Mouse (Mus musculus) naive thymus-derived CD4-positive, alpha-beta T cell, adult 2 months (primary cell): ENCODE results near the gene Ptprd.
"Not testable (repeated sequence)": the region's sequence is repeated elsewhere in the genome, so short reads cannot be mapped to it uniquely, and the experiment has no call there.

ENCODE experiments used
- DNase-seq: peaks from one replicate; pipeline ENCODE4 v3.0.0-alpha.2; 2011; ENCODE audit warnings: low read depth

Gene Ptprd

DNA sequence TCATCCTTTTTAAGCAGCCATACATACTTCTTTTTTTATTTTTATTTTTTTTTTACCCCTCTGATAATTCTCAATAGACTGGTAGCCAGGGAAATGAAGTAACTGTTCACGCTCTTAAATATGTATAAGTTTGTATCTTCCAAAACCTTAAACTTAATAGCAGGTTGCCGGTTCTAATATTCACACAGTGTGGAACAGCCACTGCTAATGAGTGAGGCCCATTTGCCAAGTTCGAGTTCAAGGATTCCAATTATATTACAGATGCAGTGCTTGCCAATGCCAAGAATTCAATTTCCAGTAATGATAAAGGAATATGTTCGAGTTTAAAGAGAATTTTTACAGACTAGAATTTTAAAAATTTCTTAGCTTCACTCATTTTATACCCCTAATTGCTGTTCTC, 322.3 kb downstream of the Ptprd start:
- no peak for DNase-seq

DNA sequence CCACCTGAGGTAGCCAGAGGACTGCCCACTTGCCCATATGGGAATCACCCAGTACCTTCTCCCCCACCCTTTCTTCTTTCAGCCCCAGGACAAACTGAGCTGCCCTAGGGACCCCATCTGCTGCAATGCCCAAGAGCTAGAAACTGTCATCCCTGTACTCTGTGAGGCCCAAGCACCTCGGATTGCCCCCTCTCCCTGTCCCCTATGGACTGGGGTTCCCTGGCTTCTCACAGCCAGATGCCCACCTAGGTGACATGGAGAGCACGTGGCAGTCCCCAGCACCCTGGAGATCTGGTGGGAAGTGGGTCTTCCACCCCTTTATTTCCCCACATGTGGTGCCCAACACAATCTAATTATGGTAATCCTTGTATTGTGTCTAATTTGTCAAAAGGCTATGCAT, 331.5 kb downstream of the Ptprd start:
- no peak for DNase-seq

DNA sequence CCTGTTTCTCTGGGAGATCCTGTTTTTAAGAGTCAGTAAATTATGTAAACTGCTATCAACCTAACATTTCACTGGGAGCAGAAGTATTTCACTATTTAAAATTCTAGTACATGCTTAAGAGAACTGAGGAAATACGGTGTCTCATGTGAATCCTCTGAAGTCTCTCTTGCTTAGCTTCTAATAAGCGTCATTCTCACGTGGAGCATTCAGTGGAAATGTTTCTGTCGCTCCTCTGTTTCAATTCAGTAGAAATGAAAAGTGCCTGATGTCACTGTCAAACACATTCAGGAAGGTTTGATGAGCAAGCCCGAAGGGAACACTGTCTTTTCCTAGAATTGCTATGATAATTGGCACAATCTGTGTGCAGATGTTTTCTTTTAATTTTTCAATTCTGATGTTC, 350.5 kb downstream of the Ptprd start:
- DNase-seq, result no peak

DNA sequence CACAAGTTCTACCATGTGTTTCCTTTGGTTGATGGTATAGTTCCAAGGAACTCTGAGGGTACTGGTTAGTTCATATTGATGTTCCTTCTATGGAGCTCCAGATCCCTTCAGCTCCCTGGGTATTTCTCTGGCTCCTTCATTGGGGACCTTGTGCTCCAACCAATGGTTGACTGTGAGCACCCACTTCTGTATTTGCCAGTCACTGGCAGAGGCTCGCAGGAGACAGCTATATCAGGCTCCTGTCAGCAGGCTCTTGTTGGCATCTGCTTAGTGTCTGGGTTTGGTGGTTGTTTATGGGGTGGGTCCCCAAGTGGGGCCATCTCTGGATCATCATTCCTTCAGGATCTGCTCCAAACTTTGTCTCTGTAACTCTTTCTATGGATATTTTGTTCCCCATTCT, 414.4 kb downstream of the Ptprd start:
- DNase-seq, result not testable (repeated sequence)

DNA sequence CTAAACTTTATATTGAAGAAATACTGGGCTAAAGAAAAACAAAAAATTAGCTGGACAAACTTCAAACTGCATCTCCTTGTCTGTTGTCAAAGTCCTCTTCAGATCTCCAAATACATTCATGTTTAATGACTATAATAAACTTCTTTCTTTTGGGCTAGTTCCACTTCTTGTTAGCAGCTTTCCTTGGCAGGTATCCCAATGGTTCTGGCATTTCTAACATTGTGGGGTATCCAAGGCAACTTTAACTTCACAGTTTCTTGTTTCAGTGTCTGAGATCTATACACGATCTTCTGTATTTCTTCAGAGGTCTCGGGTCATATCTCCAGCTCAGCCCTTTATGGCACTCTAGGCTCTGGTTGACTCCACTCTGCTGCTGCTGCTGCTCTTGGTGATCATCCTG, 434.5 kb downstream of the Ptprd start:
- no peak for DNase-seq

DNA sequence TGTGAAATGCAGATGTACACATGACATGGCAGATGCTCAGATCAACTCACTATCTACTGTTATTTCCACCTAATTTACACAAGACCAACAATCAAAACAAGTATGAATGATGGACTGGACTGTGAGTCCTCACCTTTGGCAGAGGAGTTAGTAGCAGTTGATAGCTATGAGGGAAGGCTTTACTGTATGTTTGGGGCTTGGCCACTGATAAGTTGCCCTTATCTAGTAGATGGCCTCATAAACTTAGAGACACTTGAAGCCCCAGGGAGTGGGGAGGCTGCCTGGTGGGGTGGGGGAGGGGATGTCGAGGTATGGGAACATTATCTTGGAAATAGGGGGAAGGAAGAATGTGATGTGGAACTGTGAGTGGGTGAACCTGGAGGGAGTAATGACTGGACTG, 448.0 kb downstream of the Ptprd start:
- DNase-seq, result no peak

DNA sequence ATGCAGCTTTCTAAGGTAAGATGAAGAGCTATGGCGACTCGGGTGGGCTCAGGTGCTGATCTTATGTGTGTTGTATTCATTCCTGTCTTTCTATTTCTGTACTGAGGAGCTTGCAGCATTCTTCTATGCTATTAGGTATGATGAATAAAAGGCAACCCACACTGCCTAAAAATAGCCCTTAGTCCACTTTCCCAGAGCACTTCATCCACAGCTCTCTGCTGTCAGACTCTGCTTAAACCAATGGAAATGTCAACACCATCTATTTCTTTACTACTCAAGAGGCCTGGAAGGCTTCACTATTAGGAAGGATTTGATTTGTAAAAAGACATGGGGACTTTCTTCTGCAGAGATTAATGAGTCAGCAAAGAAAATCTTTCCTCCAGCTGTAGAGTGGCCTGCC, 468.4 kb downstream of the Ptprd start:
- DNase-seq, result no peak

DNA sequence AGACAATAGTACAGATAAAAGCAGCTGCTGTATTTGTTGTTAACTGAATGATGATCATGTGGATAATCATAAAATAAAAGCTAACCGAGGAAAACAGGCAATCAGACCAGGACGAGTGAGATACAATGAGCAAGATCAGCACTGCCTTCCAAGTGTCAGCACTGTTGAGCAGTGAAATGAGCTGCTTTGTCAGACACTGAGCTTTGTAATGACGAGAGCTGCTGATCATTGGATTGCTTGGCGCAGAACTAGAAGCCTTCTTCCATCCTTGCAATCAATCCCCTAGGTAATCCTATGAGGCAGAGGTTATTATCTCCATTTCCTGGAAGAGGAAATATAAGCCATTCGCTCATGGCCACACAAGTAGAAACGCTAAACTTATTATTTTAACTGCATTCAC, 489.9 kb downstream of the Ptprd start:
- no peak for DNase-seq

DNA sequence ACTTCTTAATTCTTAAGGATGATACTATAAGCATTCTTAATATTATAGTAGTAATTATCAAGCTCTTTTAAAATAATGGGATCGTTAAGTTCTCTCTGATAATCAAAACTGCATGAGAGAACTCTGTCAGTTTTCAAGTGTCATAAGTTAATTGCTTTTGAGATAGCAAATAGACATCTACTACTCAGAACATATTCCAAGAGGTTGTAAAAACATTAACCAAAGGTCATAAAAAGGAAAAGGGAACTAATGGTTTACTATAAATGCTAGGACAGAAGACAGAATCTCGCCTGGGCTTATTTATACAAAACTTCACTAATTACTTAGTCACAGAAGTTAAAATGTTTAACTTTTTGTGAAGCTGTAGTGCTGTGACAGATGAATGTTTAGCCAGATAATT, 494.0 kb downstream of the Ptprd start:
- DNase-seq, result no peak

DNA sequence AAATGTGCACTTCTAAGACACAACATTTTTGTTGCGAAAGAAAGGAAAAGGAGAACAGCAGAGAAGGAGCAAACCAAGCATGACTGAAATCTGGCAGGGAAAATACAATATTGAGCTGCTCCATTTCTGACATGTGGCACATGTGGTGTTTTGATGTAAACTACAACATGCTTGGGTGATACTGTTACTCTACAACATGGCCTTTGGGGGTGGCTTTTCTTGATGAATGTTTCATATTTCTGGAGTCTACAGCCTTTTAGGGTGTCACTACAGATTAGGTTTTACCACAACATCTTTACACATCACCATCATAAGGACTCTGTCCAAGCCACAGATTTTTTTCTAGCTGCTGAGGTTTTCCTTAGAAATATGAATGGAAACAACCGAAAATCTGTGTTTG, 501.5 kb downstream of the Ptprd start:
- DNase-seq, result no peak

DNA sequence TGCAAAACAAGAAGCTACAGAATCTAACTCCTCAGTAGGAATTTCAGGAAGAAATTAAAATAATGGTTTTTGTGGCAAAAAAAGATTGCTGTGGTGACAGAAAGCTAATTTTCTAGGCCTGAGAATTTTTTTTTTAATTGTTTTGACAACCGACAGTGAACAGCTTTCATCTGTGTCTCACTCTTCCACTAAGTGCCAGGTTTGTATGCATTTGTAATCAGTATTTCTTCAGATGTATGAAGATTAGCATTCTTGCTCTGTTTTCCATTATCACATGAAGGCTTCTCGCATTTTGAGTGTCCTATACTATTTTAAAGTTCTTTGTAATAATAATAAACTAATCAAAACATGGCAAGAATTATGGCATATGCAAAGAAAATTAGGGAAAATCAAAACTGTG, 513.5 kb downstream of the Ptprd start:
- DNase-seq, result no peak

DNA sequence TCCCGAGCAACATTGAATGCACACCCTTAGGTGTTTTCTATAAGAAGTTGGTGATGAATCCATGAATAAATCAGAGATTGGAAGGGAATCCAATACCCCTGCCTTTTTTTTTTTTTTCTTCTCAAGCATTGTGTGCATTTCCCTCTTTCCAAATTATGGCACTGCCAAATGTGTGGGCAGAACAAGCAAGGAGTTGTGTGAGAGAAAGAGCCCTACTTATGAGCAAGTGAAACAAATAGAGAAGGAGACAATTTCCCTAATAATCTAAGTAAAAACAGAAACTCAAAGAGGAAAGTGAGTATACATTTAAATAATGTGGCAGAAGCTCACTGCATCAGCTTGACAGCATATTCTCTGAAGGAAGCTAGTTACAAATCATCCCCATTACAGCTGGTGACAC, 536.0 kb downstream of the Ptprd start:
- no peak for DNase-seq

DNA sequence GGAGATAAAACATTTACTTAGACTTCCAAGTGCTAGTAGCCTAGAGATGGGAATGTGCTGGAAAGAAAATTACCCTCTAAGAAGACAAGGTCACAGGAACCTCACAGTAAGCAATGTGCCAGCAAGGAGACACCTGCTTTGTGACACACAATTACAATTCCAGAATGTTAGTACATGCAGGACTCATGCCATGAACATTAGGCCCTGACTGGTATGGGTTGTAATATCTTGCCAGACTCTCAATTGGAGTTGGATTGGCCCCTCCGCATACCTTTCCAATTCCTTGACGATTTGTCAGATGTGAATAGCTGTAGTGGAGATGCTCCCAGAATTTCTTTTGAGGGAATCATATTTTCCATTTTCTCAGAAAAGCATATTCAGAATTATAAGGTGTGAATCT, 547.0 kb downstream of the Ptprd start:
- DNase-seq, result no peak

DNA sequence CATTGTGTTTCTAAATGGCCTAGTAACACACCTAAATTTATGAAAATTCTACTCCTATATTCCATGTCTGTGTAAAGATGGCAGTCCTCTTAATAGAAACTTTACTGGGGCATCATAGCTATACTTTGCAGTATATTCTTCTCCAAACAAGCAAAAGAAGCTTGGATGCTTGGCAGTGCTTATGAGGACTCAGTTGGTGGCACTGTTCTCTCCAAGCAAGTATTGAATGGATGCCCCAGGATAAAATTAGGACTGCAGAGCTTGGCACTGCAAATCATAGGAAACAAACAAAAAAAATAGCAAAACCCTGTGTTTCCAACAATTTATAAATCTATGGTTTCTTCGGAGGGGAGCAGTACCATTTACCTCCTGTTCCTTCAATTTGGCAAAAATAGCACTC, 549.5 kb downstream of the Ptprd start:
- no peak for DNase-seq

DNA sequence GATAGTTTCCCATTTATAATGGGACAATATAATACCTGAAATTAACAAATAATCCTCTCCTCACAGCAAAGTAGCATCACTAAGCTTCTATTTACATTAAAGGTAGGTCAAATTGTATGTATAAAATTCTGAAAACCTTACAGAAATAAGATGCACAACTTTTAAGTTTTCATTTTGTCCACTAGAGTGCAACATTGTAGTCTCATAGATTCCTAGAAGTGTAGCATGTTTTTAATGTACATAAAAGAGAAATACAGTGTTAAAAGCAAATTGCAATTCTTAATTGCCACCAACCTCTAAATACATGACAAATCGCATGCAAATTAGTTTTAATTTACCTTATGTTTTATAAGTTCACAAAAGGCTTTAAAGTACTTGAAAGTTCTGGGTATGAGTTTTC, 556.1 kb downstream of the Ptprd start:
- no peak for DNase-seq

DNA sequence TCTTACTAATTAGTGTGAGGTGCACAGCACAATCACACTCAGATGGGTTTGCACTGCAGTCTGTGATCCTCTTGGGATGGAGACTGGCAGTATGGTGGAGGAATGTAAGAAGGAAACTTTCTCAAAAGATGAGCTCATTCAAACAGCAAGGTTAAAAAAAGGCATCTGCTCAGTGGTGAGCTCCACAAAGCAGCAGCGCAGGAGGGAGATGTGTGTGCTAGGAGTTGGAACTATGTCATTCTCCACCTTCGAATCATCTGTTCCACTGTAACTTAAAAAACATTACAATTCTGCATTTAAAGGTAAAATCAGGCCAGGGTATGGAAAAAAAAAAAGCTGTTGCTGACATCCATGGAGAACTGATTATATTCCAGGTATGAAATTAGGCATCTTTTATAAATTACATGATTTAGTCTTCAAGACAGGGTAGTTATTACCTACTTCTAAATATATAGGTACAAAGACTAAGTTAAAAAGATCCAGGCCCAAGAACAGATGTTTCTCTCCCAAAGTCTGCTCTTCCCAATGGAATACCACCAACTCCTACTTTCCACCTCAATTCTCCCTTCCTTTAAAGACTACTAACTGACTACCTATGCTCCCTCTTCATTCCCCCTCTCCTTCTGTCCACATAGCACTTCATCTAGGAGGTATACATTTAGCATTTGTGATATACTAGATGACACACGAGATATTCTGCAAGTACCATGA, 562.0 kb downstream of the Ptprd start:
- no peak for DNase-seq

DNA sequence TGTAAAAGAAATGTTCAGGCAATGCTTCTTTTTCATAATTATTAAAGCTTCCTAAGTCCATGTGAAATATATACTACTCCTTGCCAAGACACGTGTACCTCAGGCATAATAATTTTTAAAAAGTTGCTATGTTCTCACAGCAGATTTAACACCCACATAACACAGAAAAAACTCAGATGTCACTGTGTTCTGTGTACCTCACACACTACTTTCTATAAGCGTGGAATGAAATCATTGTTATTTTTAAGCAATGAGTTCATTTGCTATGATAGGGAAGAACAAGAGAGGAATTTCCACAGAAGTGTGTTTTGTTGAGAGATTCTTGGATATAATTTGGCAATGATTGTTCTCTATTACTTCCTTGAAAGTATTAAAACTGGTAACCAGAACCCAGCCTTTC, 562.9 kb downstream of the Ptprd start:
- no peak for DNase-seq

DNA sequence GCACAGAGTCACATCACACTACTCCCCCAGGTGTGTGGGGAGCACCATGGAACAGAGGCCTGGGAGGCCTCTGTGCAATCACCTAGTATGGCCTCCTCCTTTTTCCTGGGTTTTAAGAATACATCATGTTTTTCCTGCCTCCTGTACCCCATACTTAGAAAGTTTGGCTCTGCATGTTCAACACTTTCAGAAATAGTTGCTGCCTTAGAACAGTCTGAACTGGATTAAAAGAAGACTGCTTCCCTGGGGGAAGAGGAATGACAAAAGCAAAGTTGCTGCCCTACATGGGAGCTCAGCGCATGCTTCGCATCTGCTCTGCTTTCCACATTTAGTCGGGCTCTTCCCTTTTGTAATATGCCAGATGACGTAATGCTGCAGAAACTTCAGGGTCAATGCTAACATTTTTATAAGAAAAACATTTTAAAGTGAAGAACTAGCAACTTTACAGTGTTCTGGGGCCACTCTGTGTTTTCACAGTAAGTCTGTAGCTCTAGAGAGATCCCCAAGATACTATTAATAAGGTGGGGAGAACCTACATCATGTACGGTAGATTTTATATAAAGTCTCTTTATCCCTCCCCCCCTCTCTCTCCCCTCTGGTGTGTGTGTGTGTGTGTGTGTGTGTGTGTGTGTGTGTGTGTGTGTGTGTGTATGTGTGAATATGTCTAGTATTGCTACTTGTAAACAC, 564.2 kb downstream of the Ptprd start:
- DNase-seq, result no peak

DNA sequence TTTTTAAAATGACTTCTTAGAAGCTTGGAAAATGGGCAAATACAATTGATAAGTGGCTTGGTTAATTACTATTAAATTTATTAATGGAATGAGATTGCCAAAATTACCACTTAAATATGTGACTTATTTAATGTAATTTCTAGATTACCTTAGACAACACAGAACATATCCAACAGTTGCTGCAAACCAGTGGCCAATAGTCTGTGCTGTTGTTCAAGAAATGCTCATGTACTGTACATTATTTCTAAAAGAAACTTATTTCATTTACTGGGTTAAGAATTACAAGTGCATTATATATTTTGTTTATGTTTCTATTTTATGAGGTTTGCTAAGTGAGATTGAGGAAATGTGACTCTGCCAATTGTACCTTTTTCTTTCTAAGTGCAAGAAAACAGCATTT, 567.3 kb downstream of the Ptprd start:
- DNase-seq, result no peak

DNA sequence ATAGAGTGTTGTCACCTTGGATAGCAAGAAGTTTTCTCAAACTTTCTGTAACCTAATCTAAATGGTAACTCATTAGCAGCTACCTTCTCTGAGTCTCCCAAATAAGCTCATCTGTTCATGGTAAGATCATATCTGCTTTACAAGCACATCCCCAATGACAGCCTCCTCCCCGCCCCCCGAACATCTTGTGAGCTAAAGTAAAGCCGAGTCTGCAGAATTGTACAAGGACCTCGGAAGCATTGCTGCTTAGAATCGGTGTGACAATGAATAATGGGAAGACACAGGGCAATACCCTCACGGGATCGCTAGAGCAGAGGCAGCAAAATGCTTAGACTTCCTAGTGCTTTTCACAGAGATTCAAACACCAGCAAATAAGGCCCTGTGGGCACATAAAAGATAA, 571.7 kb downstream of the Ptprd start:
- DNase-seq, result no peak

DNA sequence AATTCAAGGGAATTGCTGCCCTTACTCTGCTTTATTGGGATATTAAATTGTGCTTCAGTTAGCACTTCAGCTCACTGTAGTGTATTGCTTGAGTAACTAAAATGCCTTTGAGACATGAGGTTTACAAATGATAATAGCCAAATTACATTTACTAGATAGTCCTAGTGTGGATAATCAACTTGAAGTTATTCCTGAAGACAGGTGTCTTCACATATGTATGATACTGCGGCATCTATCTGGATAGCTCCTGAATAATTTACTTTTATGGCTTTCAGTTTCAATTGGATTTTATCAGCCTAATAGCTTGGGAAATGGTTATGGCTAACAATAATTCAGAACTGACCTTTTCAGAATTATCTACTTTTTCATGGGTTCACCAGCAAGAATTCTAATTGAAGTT, 598.6 kb downstream of the Ptprd start:
- no peak for DNase-seq

DNA sequence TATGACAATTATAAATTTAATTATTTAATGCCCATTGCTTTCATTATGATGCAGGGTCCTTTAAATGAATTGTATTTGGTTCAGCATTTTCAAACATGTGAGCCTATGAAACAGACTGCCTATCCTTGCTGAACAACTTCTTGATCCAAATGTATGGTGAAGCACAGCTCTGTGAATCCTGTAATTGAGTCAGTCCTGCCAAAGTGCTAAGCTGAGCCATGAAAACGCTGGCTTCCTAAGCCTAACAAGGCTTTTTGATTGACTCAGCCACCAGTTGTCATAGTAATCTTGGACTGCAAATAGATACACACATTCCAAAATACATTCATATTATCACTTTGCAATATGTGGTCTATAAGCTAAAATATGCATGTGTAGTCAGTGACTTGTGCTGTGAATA, 625.1 kb downstream of the Ptprd start:
- DNase-seq, result no peak

DNA sequence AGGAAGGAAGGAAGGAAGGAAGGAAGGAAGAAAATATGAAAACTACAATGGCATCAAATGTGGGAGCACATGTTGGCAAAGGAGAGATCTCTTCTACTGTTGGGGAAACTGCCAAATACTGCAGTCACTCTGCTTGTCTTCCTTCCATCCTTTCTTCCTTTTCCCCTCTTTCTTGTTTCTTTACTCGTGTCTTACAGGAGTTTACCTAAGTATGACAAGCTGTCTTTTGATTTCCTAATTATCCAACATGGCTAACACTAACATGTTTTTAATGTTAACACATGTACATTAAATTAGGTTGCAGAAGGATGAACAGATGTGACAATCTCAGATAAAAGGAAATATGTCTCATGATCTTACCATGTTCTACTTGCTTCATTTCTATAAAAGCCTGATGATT, 625.5 kb downstream of the Ptprd start:
- no peak for DNase-seq
